Mouse (Mus musculus) neutrophil, adult 59 days (primary cell): ENCODE data around the gene Klhl4. TPM values are rescaled to one million over a fixed set of nuclear protein-coding genes. Genes with fewer than 3 reads are reported as not detected.

Experiments used
- total RNA-seq, 2 experiments: library from RNA; stranded (reverse); gene quantifications; 1 replicate in 1 of 2; 2 replicates in 1 of 2; pipeline ENCODE4 v1.2.4; 2023

The Klhl4 gene
- total RNA-seq, result not detected

DNA sequence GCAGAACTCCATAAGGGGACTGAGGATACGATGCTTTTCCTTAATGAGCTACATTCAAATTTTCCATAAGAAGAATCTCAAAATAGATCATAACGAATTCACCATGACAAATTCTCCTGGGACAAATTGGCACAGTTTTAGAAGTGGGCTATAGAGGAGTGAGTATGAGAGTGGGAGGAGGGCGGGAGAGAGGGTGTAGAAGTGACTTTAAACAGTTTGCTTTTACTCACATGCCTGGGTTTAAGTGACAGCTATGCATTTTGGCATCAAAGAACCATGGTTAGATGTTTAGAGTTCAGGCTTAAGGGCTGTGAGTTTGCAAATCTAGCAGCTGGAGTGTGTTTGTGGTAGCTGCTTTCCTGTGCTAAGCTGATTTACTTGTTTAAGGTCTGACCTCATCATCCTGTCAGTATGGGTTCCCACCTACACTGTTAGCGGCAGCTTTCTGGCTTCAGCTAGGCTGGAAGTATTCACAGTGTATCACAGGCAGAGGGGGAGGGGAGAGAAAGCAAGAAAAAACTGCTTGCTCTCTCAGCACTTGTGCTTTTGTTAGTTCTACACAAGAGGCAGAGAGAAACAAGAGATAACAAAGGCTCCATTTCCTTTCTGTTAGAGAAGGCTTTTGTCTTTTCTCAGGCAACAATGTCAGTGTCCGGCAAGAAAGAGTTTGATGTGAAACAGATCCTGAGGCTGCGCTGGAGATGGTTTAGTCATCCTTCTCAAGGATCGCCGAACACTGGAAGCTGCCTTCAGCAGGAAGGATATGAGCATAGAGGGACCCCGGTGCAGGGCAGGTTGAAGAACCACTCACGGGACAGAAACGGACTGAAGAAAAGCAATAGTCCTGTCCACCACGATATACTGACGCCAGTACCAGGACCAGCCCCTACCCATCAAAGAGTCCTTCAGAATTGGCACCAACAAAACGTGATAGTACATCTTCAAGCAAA is at the start of gene Klhl4:
Gene Klhl4 (plus strand): TSS at position 552 of the 950 bp plus-strand sequence.

